Mouse (Mus musculus) duodenum, adult 2 months (tissue): ENCODE data around the gene Pkd1l1. TPM values are rescaled to one million over a fixed set of nuclear protein-coding genes. Genes with fewer than 3 reads are reported as not detected.

Experiments
- polyA plus RNA-seq: library from polyadenylated mRNA; depleted of rRNA; stranded (reverse); fragments of >200 nt; gene quantifications from 2 replicates; pipeline ENCODE4 v1.2.3, GENCODE M21; 2012; ENCODE audit warnings: low replicate concordance; rRNA removed

The Pkd1l1 gene
- polyA plus RNA-seq, result 0.12 and 0.21 TPM in 2 replicates

DNA sequence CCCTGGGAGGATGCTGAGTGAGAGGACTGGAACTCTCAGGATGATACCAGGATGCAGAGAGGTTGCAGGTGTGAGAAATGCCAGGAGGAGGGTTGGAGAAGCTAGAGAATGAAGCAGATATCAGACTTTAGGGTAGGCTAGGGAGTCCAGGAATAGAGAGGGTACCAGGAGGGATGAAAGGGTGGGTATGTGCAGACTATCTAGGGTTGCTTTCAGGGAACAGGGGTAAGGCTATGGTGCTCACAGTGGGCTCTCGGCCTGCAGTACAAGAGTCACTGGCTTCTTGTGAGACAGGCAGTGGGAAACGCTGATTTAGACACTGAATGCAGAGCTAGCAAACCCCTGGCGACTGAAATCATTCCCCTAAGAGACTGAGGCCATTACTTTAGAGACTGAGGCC lies at the start of gene Pkd1l1:
Pkd1l1 (minus strand) TSS at position 101 of the 400 bp plus-strand sequence.

DNA sequence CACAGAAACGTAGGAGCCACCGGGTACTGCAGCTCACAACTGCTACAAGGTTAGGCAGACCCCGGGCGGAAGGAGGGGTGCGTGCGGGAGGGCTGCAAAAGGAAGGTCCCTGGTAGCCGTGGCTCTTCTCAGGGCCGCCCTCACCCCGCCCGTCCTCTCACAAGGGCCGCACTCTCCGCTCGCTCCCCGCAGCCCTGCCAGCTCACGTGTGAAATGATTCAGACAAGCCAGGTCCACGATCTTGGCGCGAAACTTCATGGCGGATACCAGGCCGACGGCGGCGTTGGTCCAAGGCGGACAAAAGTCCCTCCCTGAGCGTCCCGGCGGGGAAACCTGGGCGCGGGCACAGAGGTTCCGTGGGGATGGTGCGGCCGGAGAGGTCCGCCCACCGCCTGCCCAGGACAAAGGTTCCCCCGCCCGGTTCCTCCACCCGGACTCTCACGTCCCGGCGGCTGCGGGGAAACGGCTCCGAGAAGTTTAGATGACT lies 37.8 kb upstream of the Pkd1l1 start, which contains the start of gene Hus1:
Hus1 (minus strand) TSS at position 339 of the 487 bp plus-strand sequence.

Other genes starting within 250 kb of the Pkd1l1 start
- gene Hus1, start 37.9 kb upstream of the Pkd1l1 start, polyA plus RNA-seq, result 1.3 and 2.0 TPM in 2 replicates
- gene Gm11992, start 75.3 kb upstream of the Pkd1l1 start, polyA plus RNA-seq, result 0.66 and 2.3 TPM in 2 replicates
- 0.22 TPM in 1 of 2 replicates, not detected in the other for gene Sun3, start 75.7 kb upstream of the Pkd1l1 start, polyA plus RNA-seq
- gene Upp1, start 144.8 kb upstream of the Pkd1l1 start, polyA plus RNA-seq, result 116 and 263 TPM in 2 replicates
- gene Abca13, start 218.7 kb upstream of the Pkd1l1 start, polyA plus RNA-seq, result 0.01 TPM in 1 of 2 replicates, not detected in the other